ENCODE assay signal across 1 mouse cellular context in the genomic region with DNA sequence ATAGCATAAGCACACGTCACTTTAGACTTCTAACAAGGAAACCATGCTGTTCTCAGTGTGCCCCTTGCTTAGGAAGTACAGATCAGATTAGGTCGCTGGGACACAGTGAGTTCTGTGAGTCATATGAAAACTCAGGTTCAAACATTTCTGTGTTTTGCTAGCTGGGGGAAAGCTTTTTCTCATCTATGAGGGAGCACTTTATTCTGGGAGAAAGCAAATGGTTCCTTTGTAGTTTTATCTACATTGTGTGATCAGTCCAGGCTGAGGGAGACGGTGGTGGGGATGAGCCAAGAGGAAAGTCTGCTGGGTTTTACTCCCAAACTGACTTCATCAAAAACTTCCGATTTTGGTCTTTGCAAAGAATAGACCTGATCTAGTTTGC.
TF ChIP-seq lines count a peak whose summit lies in the region.

No protein-coding gene starts in this region.

TF ChIP-seq in CH12.LX, 34 proteins besides CTCF, POLR2A, EP300 and RAD21 (continued from another document):
- no peak for TF ChIP-seq ELF1 (IDR thresholded peaks at IDR 0.05; ENCODE audit: low read depth, low read length)
- no peak for TF ChIP-seq BHLHE40 (IDR thresholded peaks at IDR 0.05; ENCODE audit: low read depth, low read length)
